Mouse (Mus musculus) intestine, postnatal 0 days (tissue): ENCODE measurements around the gene 1700025C18Rik. TPM values are rescaled to one million over a fixed set of nuclear protein-coding genes. Genes with fewer than 3 reads are reported as not detected.
A peak's percentile ranks its signal among the peaks of the same experiment; 100 is the strongest.

ENCODE experiments used
- ATAC-seq: fragments of 200-750 bp; cut with Nextera tagmentation; 2 replicates; pipeline ENCODE4 v1.8.0; 2017; ENCODE audit warnings: mild to moderate bottlenecking, moderate TSS enrichment, moderate library complexity
- H3K27ac ChIP-seq: fragments of 300-500 bp; sonication (generic); 2 replicates; pipeline ENCODE4 v1.5.1; 2014; ENCODE audit warnings: mild to moderate bottlenecking, low read depth, low read length, moderate library complexity
- H3K27me3 ChIP-seq: fragments of 300-500 bp; sonication (generic); replicated peaks from 2 replicates; pipeline ENCODE4 v1.6.1; 2014; ENCODE audit warnings: low read length, mixed read lengths; ENCODE audit not compliant: control insufficient read depth, insufficient read depth
- H3K36me3 ChIP-seq: fragments of 300-500 bp; sonication (generic); 2 replicates; pipeline ENCODE4 v1.6.1; 2014; ENCODE audit warnings: mild to moderate bottlenecking, moderate library complexity; ENCODE audit not compliant: control insufficient read depth, insufficient read depth
- H3K4me1 ChIP-seq: fragments of 300-500 bp; sonication (generic); replicated peaks from 2 replicates; pipeline ENCODE4 v1.6.1; 2014; ENCODE audit warnings: antibody characterized with exemption, low read length, mixed read lengths; ENCODE audit not compliant: control insufficient read depth, insufficient read depth
- H3K4me2 ChIP-seq: fragments of 300-500 bp; sonication (generic); replicated peaks from 2 replicates; pipeline ENCODE4 v1.6.1; 2014; ENCODE audit warnings: low read depth, mild to moderate bottlenecking, moderate library complexity
- H3K4me3 ChIP-seq: fragments of 300-500 bp; sonication (generic); 2 replicates; pipeline ENCODE4 v1.5.1; 2014; ENCODE audit warnings: low read depth, low read length
- H3K9ac ChIP-seq: fragments of 300-500 bp; sonication (generic); 2 replicates; pipeline ENCODE4 v1.6.1; 2014; ENCODE audit warnings: mild to moderate bottlenecking, low read depth, low read length
- H3K9me3 ChIP-seq: fragments of 300-500 bp; sonication (generic); 2 replicates; pipeline ENCODE4 v1.6.1; 2016; ENCODE audit warnings: mixed run types; ENCODE audit not compliant: control insufficient read depth
- CTCF ChIP-seq: sonication (generic); IDR thresholded peaks from 2 replicates; pipeline ENCODE4 v1.5.1; 2016; ENCODE audit warnings: low read depth, mild to moderate bottlenecking, control low read depth, antibody characterized with exemption, moderate library complexity
- WGBS: fragments of 180-500 bp; shearing (Covaris S2); extraction: QIAGEN DNeasy Blood & Tissue Kit; methylation state at CpG from one replicate; pipeline ENCODE4 v1.1.7; 2014; 5-methylcytosine and 5-hydroxymethylcytosine counted together
- polyA plus RNA-seq: library from polyadenylated mRNA; unstranded; fragments of >200 nt; fragmentation: Nextera tagmentation; extraction: Ambion mirVana; gene quantifications from 2 replicates; pipeline ENCODE4 v1.2.1, GENCODE M21; 2015

1700025C18Rik gene
- polyA plus RNA-seq, 1 experiment from 2014 or later = not detected

GRCm38 (mm10) chr2:165086634-165087033, 3.9 kb downstream of the 1700025C18Rik start:
- Histone ChIP-seq H3K4me1 (no peaks in the 10 kb centered on the region), H3K4me3 (no peak overlapping the region), H3K36me3 (no peaks in the 10 kb centered on the region), H3K27ac (no peak overlapping the region), H3K4me2 (no peak overlapping the region), H3K9me3 (no peaks in the 10 kb centered on the region), H3K27me3 (no peaks in the 10 kb centered on the region), H3K9ac (no peak overlapping the region)
- no peak for TF ChIP-seq CTCF
- 63% methylated on average over 4 of the region's 4 CpGs for WGBS
- no peak for ATAC-seq

GRCm38 (mm10) chr2:165081257-165081656, 9.3 kb downstream of the 1700025C18Rik start:
- peaks cover 30% of the 10 kb centered on the region for H3K27me3 ChIP-seq
- no peak overlapping the region for H3K4me2 ChIP-seq
- 33% methylated on average over 7 of the region's 7 CpGs for WGBS
- H3K27ac ChIP-seq = no peak overlapping the region
- H3K4me1 ChIP-seq = no peaks in the 10 kb centered on the region
- H3K9ac ChIP-seq = no peak overlapping the region
- no peaks in the 10 kb centered on the region for H3K9me3 ChIP-seq
- no peaks in the 10 kb centered on the region for H3K36me3 ChIP-seq
- ATAC-seq = no peak
- H3K4me3 ChIP-seq = no peak overlapping the region
- no peak for TF ChIP-seq CTCF

- H3K9me3 ChIP-seq = no peaks in the 10 kb centered on the region
- no peak overlapping the region for H3K27ac ChIP-seq
- H3K9ac ChIP-seq = no peak overlapping the region
- no peak for TF ChIP-seq CTCF
- WGBS = 26% methylated on average over 9 of the region's 9 CpGs
- H3K36me3 ChIP-seq = no peaks in the 10 kb centered on the region
- peaks cover 36% of the 10 kb centered on the region for H3K27me3 ChIP-seq
- no peaks in the 10 kb centered on the region for H3K4me1 ChIP-seq
- no peak overlapping the region for H3K4me3 ChIP-seq
- H3K4me2 ChIP-seq = no peak overlapping the region
- ATAC-seq = no peak
Measured at GRCm38 (mm10) chr2:165080657-165081056, 9.9 kb downstream of the 1700025C18Rik start.

- Histone ChIP-seq H3K4me2 (no peak overlapping the region), H3K9me3 (no peaks in the 10 kb centered on the region), H3K9ac (no peak overlapping the region), H3K27ac (no peak overlapping the region), H3K36me3 (no peaks in the 10 kb centered on the region), H3K4me3 (no peak overlapping the region), H3K4me1 (no peaks in the 10 kb centered on the region), H3K27me3 (peaks cover 47% of the 10 kb centered on the region)
- TF ChIP-seq CTCF = peak; percentile 60
- no peak for ATAC-seq
- 13% methylated on average over 10 of the region's 10 CpGs for WGBS
Measured at GRCm38 (mm10) chr2:165078605-165079004, 11.9 kb downstream of the 1700025C18Rik start.

GRCm38 (mm10) chr2:165078045-165078444, 12.5 kb downstream of the 1700025C18Rik start:
- no peak for TF ChIP-seq CTCF
- Histone ChIP-seq H3K4me1 (no peaks in the 10 kb centered on the region), H3K27ac (no peak overlapping the region), H3K9ac (no peak overlapping the region), H3K9me3 (no peaks in the 10 kb centered on the region), H3K4me2 (no peak overlapping the region), H3K27me3 (peaks cover 47% of the 10 kb centered on the region), H3K4me3 (no peak overlapping the region), H3K36me3 (no peaks in the 10 kb centered on the region)
- ATAC-seq = no peak
- WGBS = 65% methylated on average over 8 of the region's 8 CpGs

- Histone ChIP-seq H3K4me2 (no peak overlapping the region), H3K27me3 (peaks cover 47% of the 10 kb centered on the region), H3K4me3 (no peak overlapping the region), H3K9me3 (no peaks in the 10 kb centered on the region), H3K36me3 (no peaks in the 10 kb centered on the region), H3K27ac (no peak overlapping the region), H3K4me1 (no peaks in the 10 kb centered on the region), H3K9ac (no peak overlapping the region)
- 12% methylated on average over 9 of the region's 9 CpGs for WGBS
- no peak for TF ChIP-seq CTCF
- ATAC-seq = no peak
Measured at GRCm38 (mm10) chr2:165077055-165077454, 13.5 kb downstream of the 1700025C18Rik start.

- Histone ChIP-seq H3K27ac (no peak overlapping the region), H3K27me3 (peaks cover 34% of the 10 kb centered on the region), H3K4me2 (no peak overlapping the region), H3K4me3 (no peak overlapping the region), H3K9ac (no peak overlapping the region), H3K4me1 (no peaks in the 10 kb centered on the region), H3K9me3 (no peaks in the 10 kb centered on the region), H3K36me3 (no peaks in the 10 kb centered on the region)
- ATAC-seq = peak; percentile 27; the same call in 1 of the 2 replicates
- peak; percentile 99 for TF ChIP-seq CTCF
- 33% methylated on average over 2 of the region's 2 CpGs for WGBS
Measured at GRCm38 (mm10) chr2:165074937-165075336, 15.6 kb downstream of the 1700025C18Rik start.
